Mouse (Mus musculus) G1E-ER4 (cell line): ENCODE measurements around the gene Celf2. TPM values are rescaled to one million over a fixed set of nuclear protein-coding genes. Genes with fewer than 3 reads are reported as not detected.

Source experiments
- GATA1 ChIP-seq: IDR thresholded peaks from one replicate; pipeline ENCODE4 v1.8.0; 2012; ENCODE audit warnings: low read length, inconsistent platforms
- polyA plus RNA-seq: library from polyadenylated mRNA; stranded (reverse); fragments of >175 nt; gene quantifications from 2 replicates; pipeline ENCODE4 v1.2.3, GENCODE M21; 2012

Celf2 gene
- polyA plus RNA-seq, 1 experiment: 0.32 TPM

DNA sequence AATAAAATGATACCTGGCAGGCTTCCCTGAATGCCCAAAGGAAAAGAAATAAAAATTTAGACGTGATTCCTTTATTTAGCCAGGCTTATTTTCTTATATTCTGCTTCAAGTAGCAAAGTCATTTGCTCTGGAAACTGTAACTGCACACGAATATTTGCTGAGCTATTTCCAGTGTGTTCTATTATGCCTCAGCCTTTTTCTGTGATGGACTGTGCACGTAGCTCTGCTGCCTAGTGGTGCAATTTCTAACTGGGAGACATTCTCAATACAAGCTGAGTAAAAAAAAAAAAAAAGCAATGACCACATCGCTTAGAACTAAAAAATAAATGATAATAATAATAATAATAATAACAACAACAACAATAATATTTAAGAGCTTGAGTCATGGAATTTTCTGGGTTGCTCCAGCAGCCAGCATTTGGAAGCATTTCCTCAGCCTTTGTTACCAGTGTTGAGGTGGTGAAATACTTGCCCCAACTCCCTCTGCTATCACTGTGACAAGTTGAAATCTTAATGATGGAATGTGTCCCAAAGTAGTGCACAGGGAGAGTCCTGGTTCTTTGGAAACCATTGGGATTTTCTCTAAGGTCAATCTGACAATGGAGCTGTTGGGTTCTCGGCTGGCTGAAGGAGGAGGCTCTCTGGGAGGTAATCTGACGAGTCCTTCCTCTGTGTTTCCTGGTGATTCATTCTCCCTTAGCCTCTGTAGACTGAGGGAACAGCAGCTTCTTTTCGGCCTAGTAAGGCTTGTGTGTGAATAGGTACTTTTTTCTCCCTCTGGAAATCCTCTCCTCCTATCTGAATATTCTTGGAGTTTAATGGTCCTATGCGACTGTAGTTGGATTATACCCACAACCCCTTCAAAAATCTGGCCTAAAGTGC is 181.1 kb downstream of the Celf2 start:
- no peak for TF ChIP-seq GATA1

DNA sequence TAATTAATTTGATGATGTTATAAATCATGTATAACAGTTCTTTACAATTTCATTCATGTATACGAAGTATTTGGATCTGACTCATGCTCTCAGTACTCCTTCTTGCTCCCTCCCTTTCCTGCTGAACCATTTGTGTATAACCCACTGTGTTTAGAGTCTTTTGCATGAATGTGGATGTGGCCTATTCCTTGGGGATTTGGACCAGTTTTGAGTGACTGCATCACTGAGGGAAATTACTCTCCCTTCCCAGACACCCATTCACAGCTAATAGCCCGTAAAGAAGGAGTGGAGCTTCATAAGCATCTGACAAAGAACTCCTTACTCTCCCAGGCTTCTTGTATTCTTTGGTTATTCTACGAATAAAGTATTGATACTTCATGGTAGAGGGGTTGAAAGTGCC is 189.6 kb downstream of the Celf2 start:
- TF ChIP-seq GATA1: no peak

- no peak for TF ChIP-seq GATA1
Measured at GRCm38 (mm10) chr2:7311776-7312175, 197.6 kb downstream of the Celf2 start.

- TF ChIP-seq GATA1: no peak
Measured at GRCm38 (mm10) chr2:7310840-7311182, 198.6 kb downstream of the Celf2 start.

GRCm38 (mm10) chr2:7310129-7310839 is 199.1 kb downstream of the Celf2 start:
- no peak for TF ChIP-seq GATA1

- no peak for TF ChIP-seq GATA1
Measured at GRCm38 (mm10) chr2:7309324-7309723, 200.0 kb downstream of the Celf2 start.

GRCm38 (mm10) chr2:7308731-7309130 is 200.6 kb downstream of the Celf2 start:
- no peak for TF ChIP-seq GATA1

DNA sequence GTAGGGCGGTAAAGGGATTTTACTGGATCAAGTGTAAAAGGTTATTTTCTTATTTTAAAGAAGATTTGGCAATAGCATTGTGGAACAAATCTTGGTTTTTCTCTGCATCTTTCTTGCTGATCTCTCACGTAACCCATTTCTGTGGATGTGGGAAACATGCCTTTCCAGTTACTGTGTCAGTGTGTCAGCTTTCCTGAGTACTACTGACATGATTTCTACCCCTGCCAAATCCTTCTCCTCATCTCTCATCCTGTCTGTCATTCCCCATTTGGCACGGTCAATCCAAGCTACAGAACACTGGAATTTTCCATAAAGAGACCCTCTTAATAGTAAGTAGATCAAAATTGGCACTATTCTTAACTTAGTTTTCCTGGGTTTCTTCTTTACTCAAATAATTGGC is 221.9 kb downstream of the Celf2 start:
- TF ChIP-seq GATA1: no peak

- TF ChIP-seq GATA1: no peak
Measured at GRCm38 (mm10) chr2:7273214-7273613, 236.1 kb downstream of the Celf2 start.

DNA sequence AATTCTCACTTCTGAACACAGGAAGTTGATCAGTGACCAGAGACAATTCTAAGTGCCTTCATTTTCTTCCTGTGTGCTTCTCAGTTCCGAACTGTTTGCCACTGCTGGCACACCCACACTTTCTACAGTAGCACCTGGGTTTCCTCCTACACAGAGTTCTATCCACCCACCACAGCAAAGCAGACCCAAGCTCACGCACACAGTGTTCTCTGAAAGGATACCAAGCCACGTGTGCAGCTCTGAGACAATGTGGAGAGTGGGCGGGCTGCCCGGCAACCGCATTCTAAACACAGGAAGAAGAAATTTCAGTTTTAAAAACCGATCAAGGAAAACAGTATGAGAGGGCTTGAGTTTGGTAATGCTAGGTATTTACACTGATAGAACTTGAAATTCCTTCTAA is 239.3 kb downstream of the Celf2 start:
- TF ChIP-seq GATA1: no peak

DNA sequence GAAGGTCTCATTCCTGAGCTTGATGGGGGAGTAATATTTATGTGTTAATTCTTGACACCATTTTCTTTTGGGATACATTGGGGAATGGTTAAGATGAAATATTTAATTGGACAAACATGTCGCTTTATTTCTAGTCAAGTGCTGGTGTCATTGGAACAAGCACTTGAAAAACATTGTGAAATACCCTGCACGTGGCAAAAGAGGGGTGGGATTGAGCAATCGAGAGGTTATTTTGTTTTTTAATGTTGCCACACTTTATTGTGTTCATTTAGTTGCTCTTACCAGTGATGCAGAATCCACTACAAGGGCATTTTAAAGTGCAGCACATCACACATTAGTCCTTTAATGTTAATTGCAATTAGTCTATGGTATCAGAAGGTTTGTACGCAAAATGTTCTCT is 242.2 kb downstream of the Celf2 start:
- no peak for TF ChIP-seq GATA1

DNA sequence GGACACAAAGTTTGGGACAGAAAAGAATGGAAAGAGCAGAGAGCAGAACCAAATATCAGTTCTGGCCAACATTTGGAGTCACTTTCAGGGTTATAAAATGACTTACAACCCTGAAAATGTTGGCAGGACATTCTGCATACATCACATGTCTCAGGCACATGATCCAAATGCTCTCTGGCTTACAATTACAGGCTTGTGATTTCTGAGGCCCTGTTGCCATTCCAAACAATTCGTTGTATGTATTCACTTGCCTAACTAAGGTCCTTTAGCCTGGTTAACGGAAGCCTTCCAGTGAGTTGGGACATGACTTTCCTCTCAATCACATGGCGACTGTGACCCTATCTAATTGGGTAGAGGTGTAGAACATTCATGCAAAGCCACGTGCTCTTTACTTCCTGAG is 249.2 kb downstream of the Celf2 start:
- TF ChIP-seq GATA1: no peak

DNA sequence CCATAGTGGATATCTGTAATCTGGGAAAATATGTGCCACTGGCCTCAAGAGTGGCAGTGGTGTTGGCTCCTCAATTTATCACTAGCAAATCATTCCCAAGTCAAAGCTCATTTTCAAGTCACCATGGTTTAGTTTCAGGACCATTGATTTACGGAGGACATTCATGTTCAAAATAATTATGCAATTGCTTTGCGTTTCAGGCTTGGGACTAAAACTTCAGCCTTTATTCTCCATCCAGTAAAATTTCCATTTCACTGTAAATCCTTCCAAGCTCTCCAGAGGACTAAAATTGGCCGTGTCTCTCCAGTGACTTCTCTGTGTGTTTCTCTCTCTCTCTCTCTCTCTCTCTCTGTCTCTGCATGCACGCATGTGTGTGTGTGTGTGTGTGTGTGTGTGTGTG is 249.7 kb downstream of the Celf2 start:
- TF ChIP-seq GATA1: no peak

DNA sequence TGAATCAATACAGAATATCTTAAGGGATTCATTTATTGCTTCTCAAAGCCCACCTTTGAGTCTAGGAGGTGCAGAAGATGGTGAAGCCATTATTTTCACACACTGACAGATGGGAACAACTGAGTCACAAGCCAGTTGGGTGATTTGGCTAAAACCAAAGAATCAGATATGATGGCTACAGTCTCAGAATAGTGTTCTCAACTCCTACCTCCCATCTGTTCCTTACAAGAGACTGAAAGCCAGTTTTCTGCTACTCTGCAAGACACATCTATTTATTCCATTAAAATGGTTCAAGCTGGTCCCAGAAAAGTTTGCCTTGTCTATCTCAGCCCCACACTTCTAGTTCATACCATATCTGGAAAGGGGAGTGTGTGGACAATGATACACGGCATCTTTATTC is 253.3 kb downstream of the Celf2 start:
- no peak for TF ChIP-seq GATA1

GRCm38 (mm10) chr2:7255386-7255785 is 254.0 kb downstream of the Celf2 start:
- no peak for TF ChIP-seq GATA1

GRCm38 (mm10) chr2:7250314-7250713 is 259.0 kb downstream of the Celf2 start:
- no peak for TF ChIP-seq GATA1

DNA sequence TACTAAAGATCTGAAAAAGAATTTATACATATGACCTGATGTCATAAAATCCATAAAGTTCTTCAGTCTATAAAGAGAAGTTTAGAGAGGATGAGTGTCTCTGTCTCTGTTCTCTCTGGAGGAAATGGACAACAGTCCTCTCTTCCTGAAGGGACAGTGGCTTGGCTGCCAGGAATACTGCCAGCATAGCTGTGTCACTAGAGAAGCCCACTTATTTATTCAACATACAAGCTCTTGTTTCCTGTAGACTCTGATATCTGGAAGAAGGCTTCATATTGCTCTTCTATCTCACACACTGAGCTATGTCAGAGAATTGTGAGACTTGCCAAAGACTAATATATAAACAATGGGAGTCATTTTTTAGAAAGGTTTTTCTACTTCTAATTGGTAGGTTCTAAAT is 260.4 kb downstream of the Celf2 start:
- TF ChIP-seq GATA1: no peak
